Mouse (Mus musculus): Measurements from ENCODE around the gene Hnrnph3.

GRCm38 (mm10) chr10:63022541-63023120, 1.4 kb downstream of the Hnrnph3 start:
- 0 out of 2 replicates have a peak, but pooled peaks have one; percentile 8 for TF ChIP-seq POLR2A (IDR thresholded peaks at IDR 0.05; ENCODE audit: low read depth, low read length)
- no peak for TF ChIP-seq CTCF (IDR thresholded peaks at IDR 0.05; ENCODE audit: borderline replicate concordance, insufficient read depth, low read length)

All from embryonic fibroblast, embryonic 13.5 days (primary cell).